Mouse (Mus musculus) cerebellum, adult 2 months (tissue): Measurements from ENCODE around the gene Slc26a1.

ENCODE experiments used
- CTCF ChIP-seq: fragments of 200-500 bp; IDR thresholded peaks from 2 replicates; pipeline ENCODE4 v1.5.1; 2011; ENCODE audit warnings: low read depth, mild to moderate bottlenecking, control low read depth, low read length, moderate library complexity, borderline replicate concordance; ENCODE audit not compliant: insufficient read depth
- POLR2A ChIP-seq: fragments of 200-500 bp; IDR thresholded peaks from 2 replicates; pipeline ENCODE4 v1.6.1; 2011; ENCODE audit warnings: low read length, control low read depth, borderline replicate concordance; ENCODE audit not compliant: insufficient read depth

- TF ChIP-seq CTCF: peak; percentile 26; the same call in 1 of the 2 replicates
- TF ChIP-seq POLR2A: no peak
Observed at GRCm38 (mm10) chr5:108679909-108680308, 4.5 kb upstream of the Slc26a1 start.
